Mouse (Mus musculus) lung, postnatal 0 days (tissue): ENCODE results near the gene Cab39l.

ENCODE experiments used
- CTCF ChIP-seq: IDR thresholded peaks from 2 replicates; pipeline ENCODE4 v1.5.1; 2016; ENCODE audit warnings: antibody characterized with exemption, mild to moderate bottlenecking
- EP300 ChIP-seq: IDR thresholded peaks from 2 replicates; pipeline ENCODE4 v1.6.1; 2016; ENCODE audit warnings: antibody characterized with exemption, mild to moderate bottlenecking, control low read depth

GRCm38 (mm10) chr14:59633988-59634387, 193.2 kb downstream of the Cab39l start:
- TF ChIP-seq CTCF (no peak), EP300 (no peak)
